Comparison of ENCODE assay signal across 11 mouse cellular contexts in genomic region chr2:121594660-121595291, GRCm38 (mm10).
DNase-seq lines count a peak whose midpoint lies in the region; ATAC-seq and TF ChIP-seq lines count a peak whose summit lies in the region.
"Had no signal": no experiment of that assay in that cellular context is flagged by ENCODE, and none has a peak within 500 bp of the region (broad histone marks: within the 10 kb centered on the region; RNA-seq: fewer than 3 reads in every experiment).

No protein-coding gene starts in this region.

- DNase-seq in kidney, postnatal 14 days, result no peak
- DNase-seq in heart, adult 9 months (ENCODE audit: low spot score in 2 of 2), result peak; percentile 67 to 70
- DNase-seq in liver, embryonic 13.5 days, result peak; percentile 45
- DNase-seq in layer of hippocampus, adult 8-10 months (ENCODE audit: low spot score in 2 of 2), result no peak
- DNase-seq in spleen, postnatal 10 days (ENCODE audit: low spot score in 2 of 2), result no peak
- DNase-seq in hindbrain, postnatal 0 days (ENCODE audit: low spot score), result no peak

- H3K27ac ChIP-seq in kidney, embryonic 15.5 days, result no peak overlapping the region
- no peak overlapping the region for H3K27ac ChIP-seq in liver, embryonic 13.5 days
- peak overlapping the region; percentile 0; the same call in 1 of the 2 replicates for H3K27ac ChIP-seq in testis, adult 2 months (ENCODE audit: control insufficient read depth, insufficient read depth, low read depth, low read length)
- no peak overlapping the region for H3K27ac ChIP-seq in hindbrain, postnatal 0 days
- H3K27ac ChIP-seq: embryonic facial prominence, embryonic 12.5 days; kidney, postnatal 0 days had no signal

- peaks cover 12% of the 10 kb centered on the region for H3K4me1 ChIP-seq in kidney, embryonic 15.5 days
- peaks cover 22% of the 10 kb centered on the region for H3K4me1 ChIP-seq in liver, embryonic 13.5 days (replicated peaks)
- peaks cover 6% of the 10 kb centered on the region for H3K4me1 ChIP-seq in testis, adult 2 months (ENCODE audit: control insufficient read depth, insufficient read depth, low read length)
- no peaks in the 10 kb centered on the region; the same call in 1 of the 2 replicates for H3K4me1 ChIP-seq in hindbrain, postnatal 0 days (ENCODE audit: insufficient read depth, low read length)

- no peaks in the 10 kb centered on the region for H3K36me3 ChIP-seq in kidney, embryonic 15.5 days
- H3K36me3 ChIP-seq in liver, embryonic 13.5 days, result no peaks in the 10 kb centered on the region
- H3K36me3 ChIP-seq in testis, adult 2 months (ENCODE audit: control insufficient read depth, insufficient read depth, low read length), result no peaks in the 10 kb centered on the region
- H3K36me3 ChIP-seq in hindbrain, postnatal 0 days (ENCODE audit: insufficient read depth, low read length), result no peaks in the 10 kb centered on the region
- H3K36me3 ChIP-seq: embryonic facial prominence, embryonic 12.5 days had no signal

- no peak overlapping the region for H3K4me2 ChIP-seq in kidney, embryonic 15.5 days
- peak overlapping the region; percentile 50 for H3K4me2 ChIP-seq in liver, embryonic 13.5 days
- no peak overlapping the region for H3K4me2 ChIP-seq in hindbrain, postnatal 0 days (ENCODE audit: low read depth, low read length)
- H3K4me2 ChIP-seq: embryonic facial prominence, embryonic 12.5 days; midbrain, embryonic 11.5 days had no signal

- no peaks in the 10 kb centered on the region for H3K9me3 ChIP-seq in kidney, embryonic 15.5 days (replicated peaks)
- H3K9me3 ChIP-seq in liver, embryonic 13.5 days (replicated peaks), result no peaks in the 10 kb centered on the region
- H3K9me3 ChIP-seq in hindbrain, postnatal 0 days (ENCODE audit: low read length), result no peaks in the 10 kb centered on the region
- H3K9me3 ChIP-seq: embryonic facial prominence, embryonic 12.5 days had no signal

- H3K4me3 ChIP-seq in kidney, embryonic 15.5 days (replicated peaks), result no peak overlapping the region
- H3K4me3 ChIP-seq in liver, embryonic 13.5 days (replicated peaks), result peak overlapping the region; percentile 14; the same call in 1 of the 2 replicates
- no peak overlapping the region for H3K4me3 ChIP-seq in testis, adult 2 months (ENCODE audit: control insufficient read depth, low read depth, low read length)
- no peak overlapping the region for H3K4me3 ChIP-seq in hindbrain, postnatal 0 days (ENCODE audit: low read length)
- H3K4me3 ChIP-seq: embryonic facial prominence, embryonic 12.5 days had no signal

- H3K27me3 ChIP-seq in kidney, embryonic 15.5 days, result no peaks in the 10 kb centered on the region
- H3K27me3 ChIP-seq in liver, embryonic 13.5 days, result no peaks in the 10 kb centered on the region
- no peaks in the 10 kb centered on the region for H3K27me3 ChIP-seq in testis, adult 2 months (ENCODE audit: control insufficient read depth, insufficient read depth, low read length)
- no peaks in the 10 kb centered on the region for H3K27me3 ChIP-seq in hindbrain, postnatal 0 days (ENCODE audit: insufficient read depth, low read length)
- H3K27me3 ChIP-seq: embryonic facial prominence, embryonic 12.5 days had no signal

- no peak overlapping the region for H3K9ac ChIP-seq in kidney, embryonic 15.5 days
- H3K9ac ChIP-seq in liver, embryonic 13.5 days, result no peak overlapping the region
- no peak overlapping the region for H3K9ac ChIP-seq in hindbrain, postnatal 0 days (replicated peaks; ENCODE audit: low read length)
- H3K9ac ChIP-seq: embryonic facial prominence, embryonic 12.5 days had no signal

- 20% methylated on average over 8 of the region's 8 CpGs for WGBS in kidney, embryonic 15.5 days
- WGBS in liver, embryonic 13.5 days (ENCODE audit: insufficient replicate concordance), result 8% methylated on average over 8 of the region's 8 CpGs
- WGBS in hindbrain, postnatal 0 days, result 52% methylated on average over 8 of the region's 8 CpGs

- 0 out of 2 replicates have a peak, but pooled peaks have one; percentile 15 for ATAC-seq in kidney, embryonic 15.5 days (replicated peaks; ENCODE audit: low FRiP score)
- ATAC-seq in liver, embryonic 13.5 days (ENCODE audit: low read depth), result peak; percentile 88
- ATAC-seq in hindbrain, postnatal 0 days, result no peak

- TF ChIP-seq CTCF in testis, adult 2 months (IDR thresholded peaks at IDR 0.05; ENCODE audit: control insufficient read depth, insufficient read depth, insufficient replicate concordance, low read depth, low read length), result no peak
- TF ChIP-seq CTCF in hindbrain, postnatal 0 days (IDR thresholded peaks at IDR 0.05; ENCODE audit: low read depth), result no peak

- no peak for TF ChIP-seq POLR2A in testis, adult 2 months (IDR thresholded peaks at IDR 0.05; ENCODE audit: control insufficient read depth, low read depth, low read length)

Comparison
In these comparisons a context has a peak if more than half of its experiments do, and no peak if none do; other contexts are left out.
1. DNase-seq: peak in heart, adult 9 months (2 of 2) and liver, embryonic 13.5 days (single experiment); none in kidney, postnatal 14 days (single experiment), layer of hippocampus, adult 8-10 months (0 of 2), spleen, postnatal 10 days (0 of 2) and hindbrain, postnatal 0 days (single experiment).